30 mouse cellular contexts compared by ENCODE assay signal in genomic region chr6:145936511-145936910, GRCm38 (mm10). TPM values are rescaled to one million over a fixed set of nuclear protein-coding genes. Genes with fewer than 3 reads are reported as not detected.
DNase-seq lines count a peak whose midpoint lies in the region; ATAC-seq lines count a peak whose summit lies in the region.
"Had no signal": no experiment of that assay in that cellular context is flagged by ENCODE, and none has a peak within 500 bp of the region (broad histone marks: within the 10 kb centered on the region; RNA-seq: fewer than 3 reads in every experiment).

No protein-coding gene starts in this region.

- no peak overlapping the region for H3K4me2 ChIP-seq in forebrain, embryonic 11.5 days (ENCODE audit: low read depth, low read length, severe bottlenecking)
- no peak overlapping the region for H3K4me2 ChIP-seq in forebrain, embryonic 14.5 days (ENCODE audit: low read length)
- H3K4me2 ChIP-seq in heart, embryonic 12.5 days = no peak overlapping the region
- H3K4me2 ChIP-seq: forebrain, embryonic 13.5 days; limb, embryonic 15.5 days; liver, embryonic 13.5 days; midbrain, embryonic 13.5 days; neural tube, embryonic 13.5 days had no signal

- H3K27ac ChIP-seq in forebrain, embryonic 11.5 days (ENCODE audit: low read depth, low read length) = no peak overlapping the region
- H3K27ac ChIP-seq in forebrain, embryonic 14.5 days (ENCODE audit: low read depth, low read length) = no peak overlapping the region
- no peak overlapping the region for H3K27ac ChIP-seq in heart, embryonic 12.5 days (ENCODE audit: poor library complexity, severe bottlenecking)
- H3K27ac ChIP-seq: forebrain, embryonic 13.5 days; limb, embryonic 10.5 days; limb, embryonic 15.5 days; liver, embryonic 13.5 days; midbrain, embryonic 13.5 days; neural tube, embryonic 13.5 days; stomach, postnatal 0 days had no signal

- H3K4me1 ChIP-seq in forebrain, embryonic 11.5 days (replicated peaks; ENCODE audit: control insufficient read depth, insufficient read depth, low read length) = peaks cover 6% of the 10 kb centered on the region; the same call in 1 of the 2 replicates
- H3K4me1 ChIP-seq in forebrain, embryonic 14.5 days (ENCODE audit: control insufficient read depth, insufficient read depth, low read length) = peaks cover 6% of the 10 kb centered on the region
- peaks cover 40% of the 10 kb centered on the region for H3K4me1 ChIP-seq in heart, embryonic 12.5 days (replicated peaks)
- H3K4me1 ChIP-seq: liver, embryonic 13.5 days had no signal

- H3K9me3 ChIP-seq in forebrain, embryonic 11.5 days (ENCODE audit: control insufficient read depth, low read length) = no peaks in the 10 kb centered on the region
- no peaks in the 10 kb centered on the region for H3K9me3 ChIP-seq in forebrain, embryonic 14.5 days (replicated peaks; ENCODE audit: control insufficient read depth, low read length)
- H3K9me3 ChIP-seq in heart, embryonic 12.5 days (replicated peaks) = no peaks in the 10 kb centered on the region
- H3K9me3 ChIP-seq: forebrain, embryonic 13.5 days; limb, embryonic 10.5 days; limb, embryonic 15.5 days; liver, embryonic 13.5 days; midbrain, embryonic 13.5 days; neural tube, embryonic 13.5 days had no signal

- H3K4me3 ChIP-seq in forebrain, embryonic 11.5 days (ENCODE audit: low read depth, low read length) = no peak overlapping the region
- H3K4me3 ChIP-seq in forebrain, embryonic 14.5 days (ENCODE audit: low read depth, low read length) = no peak overlapping the region
- no peak overlapping the region for H3K4me3 ChIP-seq in heart, embryonic 12.5 days
- H3K4me3 ChIP-seq: erythroblast, embryonic 14.5 days; forebrain, embryonic 13.5 days; limb, embryonic 10.5 days; limb, embryonic 15.5 days; liver, embryonic 13.5 days; midbrain, embryonic 13.5 days; neural tube, embryonic 13.5 days had no signal

- peak; percentile 33 for DNase-seq in forebrain, embryonic 11.5 days (ENCODE audit: low spot score)
- no peak for DNase-seq in forebrain, embryonic 14.5 days (ENCODE audit: low spot score)
- peak; percentile 29 for DNase-seq in heart, postnatal 4 days
- peak; percentile 19 for DNase-seq in kidney, adult 9 months
- DNase-seq in kidney, postnatal 25 days = peak; percentile 62 to 65
- DNase-seq: adrenal gland, postnatal 10 days; cerebellum, adult 9-10 months; gastrocnemius, postnatal 25 days; heart, adult 18-20 months; layer of hippocampus, adult 9-11 months; liver, embryonic 13.5 days; lung, adult 18-20 months; lung, postnatal 4 days; right cerebral cortex, postnatal 4 days; thymus, adult 18-20 months; thymus, postnatal 25 days had no signal

- H3K9ac ChIP-seq in forebrain, embryonic 11.5 days (ENCODE audit: low read length) = no peak overlapping the region
- H3K9ac ChIP-seq in forebrain, embryonic 14.5 days (ENCODE audit: low read length) = no peak overlapping the region
- H3K9ac ChIP-seq in heart, embryonic 12.5 days = no peak overlapping the region
- H3K9ac ChIP-seq: forebrain, embryonic 13.5 days; limb, embryonic 15.5 days; liver, embryonic 13.5 days; midbrain, embryonic 13.5 days; neural tube, embryonic 13.5 days had no signal

- 94% methylated on average over 4 of the region's 4 CpGs for WGBS in forebrain, embryonic 11.5 days
- 89% methylated on average over 4 of the region's 4 CpGs for WGBS in forebrain, embryonic 14.5 days
- WGBS in heart, embryonic 12.5 days = 79% methylated on average over 4 of the region's 4 CpGs

- no peaks in the 10 kb centered on the region for H3K27me3 ChIP-seq in forebrain, embryonic 11.5 days (ENCODE audit: control insufficient read depth, insufficient read depth, low read length)
- H3K27me3 ChIP-seq in forebrain, embryonic 14.5 days (replicated peaks; ENCODE audit: control insufficient read depth, insufficient read depth, low read length) = no peaks in the 10 kb centered on the region
- H3K27me3 ChIP-seq in heart, embryonic 12.5 days (replicated peaks) = no peaks in the 10 kb centered on the region
- H3K27me3 ChIP-seq: forebrain, embryonic 13.5 days; limb, embryonic 15.5 days; liver, embryonic 13.5 days; midbrain, embryonic 13.5 days; neural tube, embryonic 13.5 days; Patski had no signal

- no peaks in the 10 kb centered on the region for H3K36me3 ChIP-seq in forebrain, embryonic 11.5 days (ENCODE audit: control insufficient read depth, insufficient read depth, low read length)
- H3K36me3 ChIP-seq in forebrain, embryonic 14.5 days (ENCODE audit: control insufficient read depth, insufficient read depth, low read length) = no peaks in the 10 kb centered on the region
- H3K36me3 ChIP-seq in heart, embryonic 12.5 days = no peaks in the 10 kb centered on the region
- H3K36me3 ChIP-seq: limb, embryonic 10.5 days; limb, embryonic 15.5 days; liver, embryonic 13.5 days; midbrain, embryonic 13.5 days; neural tube, embryonic 13.5 days had no signal

- ATAC-seq in forebrain, embryonic 11.5 days (replicated peaks; ENCODE audit: low FRiP score) = no peak
- ATAC-seq in forebrain, embryonic 14.5 days = no peak
- no peak for ATAC-seq in heart, embryonic 12.5 days (ENCODE audit: insufficient number of reproducible peaks, low FRiP score)
- ATAC-seq in megakaryocyte progenitor cell, adult 5-6 weeks (replicated peaks; ENCODE audit: poor library complexity) = no peak
- ATAC-seq: forebrain, embryonic 13.5 days; hindbrain, embryonic 16.5 days; lung, postnatal 0 days; midbrain, embryonic 13.5 days; Patski had no signal

RNA-seq across cellular contexts. Expression of gene Sspn, which starts 5.1 kb away (rescaled TPM):
- polyA plus RNA-seq in forebrain, embryonic 11.5 days (2014; fragmentation: Nextera tagmentation; extraction: Ambion mirVana) = 1.9 and 2.0 TPM in 2 replicates
- polyA plus RNA-seq in forebrain, embryonic 14.5 days (2014; fragmentation: Nextera tagmentation; extraction: Ambion mirVana) = 1.9 and 2.2 TPM in 2 replicates
- total RNA-seq in heart, postnatal 4 days (2021) = 100 to 1,000 TPM; 103 to 104 TPM
- 64.9 and 68.6 TPM in 2 replicates for polyA plus RNA-seq in heart, embryonic 12.5 days (2016; fragmentation: Nextera tagmentation; extraction: Ambion mirVana)
- not detected in 2 replicates for total RNA-seq in megakaryocyte progenitor cell, adult 5-6 weeks (2015)
- total RNA-seq in megakaryocyte progenitor cell, adult 5-6 weeks (2017) = not detected in 2 replicates
- total RNA-seq: megakaryocyte-erythroid progenitor cell, adult 5-6 weeks; MEL had no signal
- polyA plus RNA-seq: erythroblast, embryonic 14.5 days had no signal

Comparison
In these comparisons a context has a peak if more than half of its experiments do, and no peak if none do; other contexts are left out.
1. RNA of gene Sspn, which starts 5.1 kb away (polyA plus RNA-seq): 64.9 to 68.6 TPM in heart, embryonic 12.5 days; 1.9 to 2.0 TPM in forebrain, embryonic 11.5 days and 1.9 to 2.2 TPM in forebrain, embryonic 14.5 days; every median in the first group is over 10 times any median in the second.